Mouse (Mus musculus): ENCODE results near the gene Tcf23. TPM values are rescaled to one million over a fixed set of nuclear protein-coding genes. Genes with fewer than 3 reads are reported as not detected.

Gene Tcf23
- polyA plus RNA-seq, 2 experiments = 0.01 TPM; not detected in 1

GRCm38 (mm10) chr5:30949654-30950326 lies 18.7 kb upstream of the Tcf23 start:
- ATAC-seq (ENCODE audit: insufficient read depth) (peak; percentile 88), DNase-seq (ENCODE audit: low read depth in 3 of 3, low spot score in 3 of 3) (peak; percentile 74 to 76 (median 75))
- Histone ChIP-seq H3K27ac (no peak overlapping the region), H3K36me3 (replicated peaks; ENCODE audit: control insufficient read depth, insufficient read depth, low read depth) (peaks cover 7% of the 10 kb centered on the region), H3K27me3 (ENCODE audit: control insufficient read depth, insufficient read depth, low read length) (peaks cover 5% of the 10 kb centered on the region; the same call in 1 of the 2 replicates), H3K4me3 (ENCODE audit: insufficient read depth in 1 of 2, low read depth in 2 of 2, low read length in 2 of 2) (peak overlapping the region; percentile 87 to 92), H3K9me3 (ENCODE audit: control insufficient read depth, low read length) (no peaks in the 10 kb centered on the region), H3K4me1 (replicated peaks; ENCODE audit: control insufficient read depth in 2 of 2, insufficient read depth in 2 of 2, low read length in 1 of 2) (peaks cover 5 to 12% of the 10 kb centered on the region in 2 experiments), H3K4me2 (ENCODE audit: low read depth) (peak overlapping the region; percentile 94), H3K9ac (replicated peaks) (peak overlapping the region; percentile 83)
- TF ChIP-seq CTCF (IDR thresholded peaks at IDR 0.05; ENCODE audit: low read depth) (peak; percentile 46), EP300 (IDR thresholded peaks at IDR 0.05; ENCODE audit: low read depth) (no peak)
- WGBS (ENCODE audit: insufficient replicate concordance) = under 1% methylated on average over 31 of the region's 31 CpGs

GRCm38 (mm10) chr5:30950451-30950850 lies 18.0 kb upstream of the Tcf23 start:
- Histone ChIP-seq H3K4me1 (replicated peaks; ENCODE audit: control insufficient read depth in 2 of 2, insufficient read depth in 2 of 2, low read length in 1 of 2) (peaks cover 5 to 12% of the 10 kb centered on the region in 2 experiments), H3K36me3 (replicated peaks; ENCODE audit: control insufficient read depth, insufficient read depth, low read depth) (peaks cover 12% of the 10 kb centered on the region), H3K9me3 (ENCODE audit: control insufficient read depth, low read length) (no peaks in the 10 kb centered on the region), H3K9ac (replicated peaks) (peak overlapping the region; percentile 83), H3K4me2 (ENCODE audit: low read depth) (peak overlapping the region; percentile 94), H3K4me3 (ENCODE audit: insufficient read depth in 1 of 2, low read depth in 2 of 2, low read length in 2 of 2) (peak overlapping the region; percentile 87 to 92), H3K27me3 (ENCODE audit: control insufficient read depth, insufficient read depth, low read length) (no peaks in the 10 kb centered on the region), H3K27ac (no peak overlapping the region)
- DNase-seq (ENCODE audit: low read depth in 3 of 3, low spot score in 3 of 3) (no peak), ATAC-seq (ENCODE audit: insufficient read depth) (peak; percentile 14; the same call in 1 of the 2 replicates)
- WGBS (ENCODE audit: insufficient replicate concordance) = 61% methylated on average over 4 of the region's 4 CpGs
- TF ChIP-seq CTCF (IDR thresholded peaks at IDR 0.05; ENCODE audit: low read depth) (no peak), EP300 (IDR thresholded peaks at IDR 0.05; ENCODE audit: low read depth) (no peak)

- peak overlapping the region; percentile 94 for H3K4me2 ChIP-seq (ENCODE audit: low read depth)
- no peak for TF ChIP-seq CTCF (IDR thresholded peaks at IDR 0.05; ENCODE audit: low read depth)
- no peak for TF ChIP-seq EP300 (IDR thresholded peaks at IDR 0.05; ENCODE audit: low read depth)
- 86% methylated on average over 2 of the region's 2 CpGs for WGBS (ENCODE audit: insufficient replicate concordance)
- no peaks in the 10 kb centered on the region for H3K9me3 ChIP-seq (ENCODE audit: control insufficient read depth, low read length)
- no peak overlapping the region for H3K27ac ChIP-seq
- DNase-seq (ENCODE audit: low read depth in 3 of 3, low spot score in 3 of 3) = no peak
- H3K36me3 ChIP-seq (replicated peaks; ENCODE audit: control insufficient read depth, insufficient read depth, low read depth) = peaks cover 14% of the 10 kb centered on the region
- no peak overlapping the region; the same call in 1 of the 2 replicates for H3K9ac ChIP-seq (replicated peaks)
- no peak for ATAC-seq (ENCODE audit: insufficient read depth)
- H3K4me1 ChIP-seq (replicated peaks; ENCODE audit: control insufficient read depth in 2 of 2, insufficient read depth in 2 of 2, low read length in 1 of 2) = peaks cover 5 to 12% of the 10 kb centered on the region in 2 experiments
- H3K4me3 ChIP-seq (ENCODE audit: insufficient read depth in 1 of 2, low read depth in 2 of 2, low read length in 2 of 2) = peak overlapping the region in 1 of 2 experiments; percentile 87; a peak in 2 of 4 replicates
- no peaks in the 10 kb centered on the region for H3K27me3 ChIP-seq (ENCODE audit: control insufficient read depth, insufficient read depth, low read length)
Measured at GRCm38 (mm10) chr5:30950922-30951321, 17.5 kb upstream of the Tcf23 start.

GRCm38 (mm10) chr5:30951706-30952105 lies 16.8 kb upstream of the Tcf23 start:
- no peak for TF ChIP-seq EP300 (IDR thresholded peaks at IDR 0.05; ENCODE audit: low read depth)
- no peak for TF ChIP-seq CTCF (IDR thresholded peaks at IDR 0.05; ENCODE audit: low read depth)

DNA sequence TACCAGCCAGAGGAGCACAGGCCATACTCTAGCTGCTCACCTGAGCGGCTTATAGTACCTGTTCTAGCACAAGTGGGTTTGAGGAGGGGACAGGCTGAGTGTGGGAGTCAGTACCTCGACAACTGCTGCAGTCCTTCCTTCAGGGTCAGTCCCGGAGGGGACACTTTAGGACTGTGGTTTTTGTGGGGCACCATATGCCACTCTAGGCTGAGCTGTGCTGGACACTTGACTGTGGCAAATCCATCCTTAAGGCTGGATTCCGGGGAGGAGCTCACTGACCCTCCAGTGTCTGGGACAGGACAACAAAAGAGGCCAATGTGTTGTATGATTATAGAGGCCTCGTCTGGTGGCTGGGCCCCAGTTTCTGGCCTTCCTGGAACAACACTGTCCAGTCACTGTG lies 15.9 kb upstream of the Tcf23 start:
- ATAC-seq (ENCODE audit: insufficient read depth) = no peak

More at GRCm38 (mm10) chr5:30951706-30952105, 16.8 kb upstream of the Tcf23 start:
- H3K27me3 ChIP-seq (ENCODE audit: control insufficient read depth, insufficient read depth, low read length) = no peaks in the 10 kb centered on the region
- H3K27ac ChIP-seq = no peak overlapping the region
- no peak overlapping the region for H3K4me3 ChIP-seq (ENCODE audit: insufficient read depth in 1 of 2, low read depth in 2 of 2, low read length in 2 of 2)
- DNase-seq (ENCODE audit: low read depth in 3 of 3, low spot score in 3 of 3) = no peak
- peaks cover 14% of the 10 kb centered on the region for H3K36me3 ChIP-seq (replicated peaks; ENCODE audit: control insufficient read depth, insufficient read depth, low read depth)
- H3K4me1 ChIP-seq (replicated peaks; ENCODE audit: control insufficient read depth in 2 of 2, insufficient read depth in 2 of 2, low read length in 1 of 2) = peaks cover 5 to 12% of the 10 kb centered on the region in 2 experiments
- no peak overlapping the region for H3K9ac ChIP-seq (replicated peaks)
- WGBS (ENCODE audit: insufficient replicate concordance) = 67% methylated on average over 6 of the region's 6 CpGs
- ATAC-seq (ENCODE audit: insufficient read depth) = no peak
- H3K9me3 ChIP-seq (ENCODE audit: control insufficient read depth, low read length) = no peaks in the 10 kb centered on the region
- no peak overlapping the region for H3K4me2 ChIP-seq (ENCODE audit: low read depth)

More for the DNA sequence above, 15.9 kb upstream of the Tcf23 start:
- DNase-seq (ENCODE audit: low read depth in 3 of 3, low spot score in 3 of 3) = no peak
- 73% methylated on average over 5 of the region's 5 CpGs for WGBS (ENCODE audit: insufficient replicate concordance)
- H3K4me2 ChIP-seq (ENCODE audit: low read depth) = no peak overlapping the region
- H3K4me3 ChIP-seq (ENCODE audit: insufficient read depth in 1 of 2, low read depth in 2 of 2, low read length in 2 of 2) = no peak overlapping the region
- no peak overlapping the region for H3K27ac ChIP-seq
- no peak for TF ChIP-seq EP300 (IDR thresholded peaks at IDR 0.05; ENCODE audit: low read depth)
- no peak for TF ChIP-seq CTCF (IDR thresholded peaks at IDR 0.05; ENCODE audit: low read depth)
- H3K9ac ChIP-seq (replicated peaks) = no peak overlapping the region
- no peaks in the 10 kb centered on the region for H3K27me3 ChIP-seq (ENCODE audit: control insufficient read depth, insufficient read depth, low read length)
- H3K4me1 ChIP-seq (replicated peaks; ENCODE audit: control insufficient read depth in 2 of 2, insufficient read depth in 2 of 2, low read length in 1 of 2) = peaks cover 5 to 12% of the 10 kb centered on the region in 2 experiments
- peaks cover 17% of the 10 kb centered on the region for H3K36me3 ChIP-seq (replicated peaks; ENCODE audit: control insufficient read depth, insufficient read depth, low read depth)
- H3K9me3 ChIP-seq (ENCODE audit: control insufficient read depth, low read length) = no peaks in the 10 kb centered on the region

Measured in liver, embryonic 14.5 days (tissue).